Mouse (Mus musculus) lung, adult 2 months (tissue): ENCODE results near the gene Olfr1412.

Experiments used
- CTCF ChIP-seq: fragments of 200-500 bp; IDR thresholded peaks from 2 replicates; pipeline ENCODE4 v1.5.1; 2011; ENCODE audit warnings: mild to moderate bottlenecking, low read length, control low read depth; ENCODE audit not compliant: insufficient read depth
- POLR2A ChIP-seq: fragments of 200-500 bp; IDR thresholded peaks from 2 replicates; pipeline ENCODE4 v1.6.1; 2011; ENCODE audit warnings: low read depth, mild to moderate bottlenecking, control low read depth, low read length, borderline replicate concordance; ENCODE audit errors: extremely low read depth

GRCm38 (mm10) chr1:92596019-92596418 lies 10.4 kb downstream of the Olfr1412 start:
- TF ChIP-seq POLR2A = no peak
- no peak for TF ChIP-seq CTCF
